9 mouse cellular contexts compared by ENCODE assay signal in genomic region chr10:81330007-81330406, GRCm38 (mm10). TPM values are rescaled to one million over a fixed set of nuclear protein-coding genes. Genes with fewer than 3 reads are reported as not detected.
DNase-seq lines count a peak whose midpoint lies in the region; ATAC-seq and TF ChIP-seq lines count a peak whose summit lies in the region.
"Had no signal": no experiment of that assay in that cellular context is flagged by ENCODE, and none has a peak within 500 bp of the region (broad histone marks: within the 10 kb centered on the region; RNA-seq: fewer than 3 reads in every experiment).

No protein-coding gene starts in this region.

- TF ChIP-seq POLR2A in lung, adult 2 months (IDR thresholded peaks at IDR 0.05; ENCODE audit: borderline replicate concordance, extremely low read depth, low read depth, low read length) = no peak

- peak overlapping the region; percentile 7; the same call in 1 of the 2 replicates for H3K4me2 ChIP-seq in liver, embryonic 13.5 days

- H3K27me3 ChIP-seq in liver, embryonic 13.5 days = peaks cover 21% of the 10 kb centered on the region

- peaks cover 20% of the 10 kb centered on the region for H3K4me1 ChIP-seq in lung, adult 2 months (ENCODE audit: control insufficient read depth, insufficient read depth, low read length)
- peaks cover 53% of the 10 kb centered on the region for H3K4me1 ChIP-seq in liver, embryonic 13.5 days (replicated peaks)

- peaks cover 24% of the 10 kb centered on the region for H3K36me3 ChIP-seq in liver, embryonic 13.5 days

- DNase-seq in lung, postnatal 10 days = peak; percentile 54
- DNase-seq in lung, adult 2 months = no peak
- peak; percentile 53 for DNase-seq in gastrocnemius, postnatal 14 days
- peak; percentile 66 for DNase-seq in heart, postnatal 4 days
- no peak for DNase-seq in liver, embryonic 13.5 days
- no peak for DNase-seq in frontal cortex, postnatal 14 days (ENCODE audit: low spot score in 2 of 2)
- DNase-seq in cerebellum, postnatal 25 days = no peak
- DNase-seq in right cerebral cortex, postnatal 36 days (ENCODE audit: low spot score in 2 of 2) = no peak

- intact Hi-C loops in gastrocnemius, postnatal 14 days (cut with DNase I; ENCODE audit: low total_unique reads) = no loop called here

- peak overlapping the region; percentile 43; the same call in 1 of the 2 replicates for H3K9ac ChIP-seq in liver, embryonic 13.5 days
- H3K9ac ChIP-seq: neural tube, embryonic 12.5 days had no signal

- H3K27ac ChIP-seq in liver, embryonic 13.5 days = peak overlapping the region; percentile 37
- H3K27ac ChIP-seq: neural tube, embryonic 12.5 days had no signal

- no peaks in the 10 kb centered on the region for H3K9me3 ChIP-seq in liver, embryonic 13.5 days (replicated peaks)
- H3K9me3 ChIP-seq: neural tube, embryonic 12.5 days had no signal

- H3K4me3 ChIP-seq in lung, adult 2 months (replicated peaks; ENCODE audit: extremely low read depth, low read depth, low read length) = no peak overlapping the region
- H3K4me3 ChIP-seq in liver, embryonic 13.5 days (replicated peaks) = no peak overlapping the region
- H3K4me3 ChIP-seq: neural tube, embryonic 12.5 days had no signal

- WGBS in lung, adult 2 months = 44% methylated on average over 4 of the region's 4 CpGs
- 64% methylated on average over 4 of the region's 4 CpGs for WGBS in liver, embryonic 13.5 days (ENCODE audit: insufficient replicate concordance)

- no peak for ATAC-seq in liver, embryonic 13.5 days (ENCODE audit: low read depth)

- no peak for TF ChIP-seq CTCF in lung, adult 2 months (IDR thresholded peaks at IDR 0.05; ENCODE audit: insufficient read depth, low read length)

RNA-seq across cellular contexts. Expression of gene Tbxa2r, which starts 1.5 kb away (rescaled TPM):
- 39.9 and 44.0 TPM in 2 replicates for polyA plus RNA-seq in lung, adult 2 months (2012; rRNA removed)
- total RNA-seq in gastrocnemius, postnatal 14 days (2021) = 1 to 10 TPM; 1.5 to 2.2 TPM
- total RNA-seq in heart, postnatal 4 days (2021) = 1 to 10 TPM; 5.5 to 5.6 TPM
- 5.2 and 5.3 TPM in 2 replicates for polyA plus RNA-seq in liver, embryonic 13.5 days (2015; fragmentation: Nextera tagmentation; extraction: Ambion mirVana)

RNA-seq across cellular contexts. Expression of gene Cactin, which starts 9.1 kb away (rescaled TPM):
- polyA plus RNA-seq in lung, adult 2 months (2012; rRNA removed) = 30.5 and 36.7 TPM in 2 replicates
- 1 to 10 TPM; 7.7 to 10.0 TPM for total RNA-seq in gastrocnemius, postnatal 14 days (2021)
- total RNA-seq in heart, postnatal 4 days (2021) = 10 to 100 TPM; 20.7 to 21.0 TPM
- polyA plus RNA-seq in liver, embryonic 13.5 days (2015; fragmentation: Nextera tagmentation; extraction: Ambion mirVana) = 29.5 and 33.0 TPM in 2 replicates

RNA-seq across cellular contexts. Expression of gene Gipc3, which starts 13.1 kb away (rescaled TPM):
- 10.3 and 11.2 TPM in 2 replicates for polyA plus RNA-seq in lung, adult 2 months (2012; rRNA removed)
- total RNA-seq in gastrocnemius, postnatal 14 days (2021) = 1 to 10 TPM; 1.8 to 2.0 TPM
- total RNA-seq in heart, postnatal 4 days (2021) = 1 to 10 TPM; 2.2 to 3.3 TPM
- not detected in 2 replicates for polyA plus RNA-seq in liver, embryonic 13.5 days (2015; fragmentation: Nextera tagmentation; extraction: Ambion mirVana)
- polyA plus RNA-seq: neural tube, embryonic 12.5 days had no signal

RNA-seq across cellular contexts. Expression of gene Hmg20b, which starts 20.3 kb away (rescaled TPM):
- polyA plus RNA-seq in lung, adult 2 months (2012; rRNA removed) = 106 and 134 TPM in 2 replicates
- 10 to 100 TPM; 24.3 to 25.8 TPM for total RNA-seq in gastrocnemius, postnatal 14 days (2021)
- total RNA-seq in heart, postnatal 4 days (2021) = 100 to 1,000 TPM; 107 to 113 TPM
- 27.1 and 30.3 TPM in 2 replicates for polyA plus RNA-seq in liver, embryonic 13.5 days (2015; fragmentation: Nextera tagmentation; extraction: Ambion mirVana)

RNA-seq across cellular contexts. Expression of gene Mfsd12, which starts 27.3 kb away (rescaled TPM):
- polyA plus RNA-seq in lung, adult 2 months (2012; rRNA removed) = 33.3 and 39.9 TPM in 2 replicates
- total RNA-seq in gastrocnemius, postnatal 14 days (2021) = 1 to 10 TPM; 3.7 to 4.0 TPM
- 10 to 100 TPM; 12.1 to 13.5 TPM for total RNA-seq in heart, postnatal 4 days (2021)
- polyA plus RNA-seq in liver, embryonic 13.5 days (2015; fragmentation: Nextera tagmentation; extraction: Ambion mirVana) = 12.5 and 13.1 TPM in 2 replicates

Comparison
In these comparisons a context has a peak if more than half of its experiments do, and no peak if none do; other contexts are left out.
1. DNase-seq: peak in lung, postnatal 10 days (single experiment), gastrocnemius, postnatal 14 days (single experiment) and heart, postnatal 4 days (single experiment); none in lung, adult 2 months (single experiment), liver, embryonic 13.5 days (single experiment), frontal cortex, postnatal 14 days (0 of 2), cerebellum, postnatal 25 days (0 of 2) and right cerebral cortex, postnatal 36 days (0 of 2).